Mouse (Mus musculus) kidney, adult 2 months (tissue): ENCODE measurements around the gene Dqx1.

Source experiments
- CTCF ChIP-seq: fragments of 200-500 bp; conservative IDR thresholded peaks from 2 replicates; pipeline ENCODE4 v1.5.1; 2011; ENCODE audit warnings: low read depth, mild to moderate bottlenecking, control low read depth, low read length, moderate library complexity, mixed read lengths; ENCODE audit not compliant: insufficient read depth, insufficient read length
- POLR2A ChIP-seq: fragments of 200-500 bp; IDR thresholded peaks from one replicate; pipeline ENCODE4 v1.6.1; 2011; ENCODE audit warnings: low read depth, low read length, control low read depth

- no peak for TF ChIP-seq CTCF
- no peak for TF ChIP-seq POLR2A
Measured at GRCm38 (mm10) chr6:83031111-83031510, 26.5 kb upstream of the Dqx1 start.
